Mouse (Mus musculus): ENCODE measurements at regions not wholly inside any gene's neighbourhood (a gene's known extent, or its start where the extent isn't known, plus 50 kb on each side); places are given as distances from the start of the nearest gene placed in this dataset.
A peak's percentile ranks its signal among the peaks of the same experiment; 100 is the strongest.
"Not testable (repeated sequence)": the region's sequence is repeated elsewhere in the genome, so short reads cannot be mapped to it uniquely, and the experiment has no call there.

- no peak for DNase-seq
These were observed 56.3 kb downstream of the Mterf1b start for GRCm38 (mm10) chr5:4248422-4248821.

GRCm38 (mm10) chr5:4254280-4254679 lies 62.1 kb downstream of the Mterf1b start:
- not testable (repeated sequence) for DNase-seq

GRCm38 (mm10) chr5:4257048-4257750 lies 65.0 kb downstream of the Mterf1b start:
- DNase-seq: no peak

- no peak for DNase-seq
These were observed 67.1 kb downstream of the Mterf1b start for GRCm38 (mm10) chr5:4259260-4259659.

- peak in 1 of 2 experiments; percentile 12 for DNase-seq
These were observed 70.5 kb downstream of the Mterf1b start for GRCm38 (mm10) chr5:4262666-4263065.

- peak; percentile 31 to 54 for DNase-seq
These were observed 71.5 kb downstream of the Mterf1b start for GRCm38 (mm10) chr5:4263560-4264160.

GRCm38 (mm10) chr5:4267717-4268116 lies 75.5 kb downstream of the Mterf1b start:
- no peak for DNase-seq

- no peak for DNase-seq
These were observed 80.8 kb downstream of the Mterf1b start for GRCm38 (mm10) chr5:4273001-4273400.

- no peak for DNase-seq
These were observed 111.4 kb downstream of the Mterf1b start for GRCm38 (mm10) chr5:4303616-4304015.

- no peak for DNase-seq
These were observed 112.0 kb downstream of the Mterf1b start for GRCm38 (mm10) chr5:4304201-4304600.

- DNase-seq: no peak
These were observed 116.3 kb downstream of the Mterf1b start for GRCm38 (mm10) chr5:4308514-4308913.

- no peak for DNase-seq
These were observed 119.0 kb downstream of the Mterf1b start for GRCm38 (mm10) chr5:4311169-4311568.

GRCm38 (mm10) chr5:4311599-4311998 lies 119.4 kb downstream of the Mterf1b start:
- no peak for DNase-seq

- no peak for DNase-seq
These were observed 120.5 kb downstream of the Mterf1b start for GRCm38 (mm10) chr5:4312675-4313074.

GRCm38 (mm10) chr5:4322634-4323386 lies 130.6 kb downstream of the Mterf1b start:
- DNase-seq: no peak

- DNase-seq: no peak
These were observed 131.2 kb downstream of the Mterf1b start for GRCm38 (mm10) chr5:4323387-4323704.

GRCm38 (mm10) chr5:4325813-4326212 lies 133.6 kb downstream of the Mterf1b start:
- no peak for DNase-seq

GRCm38 (mm10) chr5:4326309-4327014 lies 134.3 kb downstream of the Mterf1b start:
- no peak for DNase-seq

GRCm38 (mm10) chr5:4335683-4336082 lies 143.5 kb downstream of the Mterf1b start:
- no peak for DNase-seq

GRCm38 (mm10) chr5:4341956-4342355 lies 149.8 kb downstream of the Mterf1b start:
- peak; percentile 21 to 49 for DNase-seq

GRCm38 (mm10) chr5:4344458-4344857 lies 152.3 kb downstream of the Mterf1b start:
- DNase-seq: no peak

GRCm38 (mm10) chr5:4348334-4348733 lies 156.2 kb downstream of the Mterf1b start:
- DNase-seq: no peak

GRCm38 (mm10) chr5:4349943-4350342 lies 157.8 kb downstream of the Mterf1b start:
- no peak for DNase-seq
